Mouse (Mus musculus) lung, postnatal 0 days (tissue): ENCODE results near the gene Hoxa9. TPM values are rescaled to one million over a fixed set of nuclear protein-coding genes. Genes with fewer than 3 reads are reported as not detected.

Experiments used
- ATAC-seq: fragments of 200-750 bp; cut with Nextera tagmentation; 2 replicates; pipeline ENCODE4 v1.8.0; 2017; ENCODE audit warnings: moderate library complexity
- DNase-seq: peaks from one replicate; pipeline ENCODE4 v3.0.0-alpha.2; 2016; ENCODE audit warnings: low spot score
- H3K27ac ChIP-seq: fragments of 300-500 bp; sonication (generic); 2 replicates; pipeline ENCODE4 v1.5.1; 2014; ENCODE audit warnings: antibody characterized with exemption, mild to moderate bottlenecking, low read length, mixed read lengths
- H3K27me3 ChIP-seq: fragments of 300-500 bp; sonication (generic); replicated peaks from 2 replicates; pipeline ENCODE4 v1.6.1; 2014; ENCODE audit warnings: low read length, mixed read lengths; ENCODE audit not compliant: insufficient read depth
- H3K36me3 ChIP-seq: fragments of 300-500 bp; sonication (generic); 2 replicates; pipeline ENCODE4 v1.6.1; 2014; ENCODE audit warnings: low read length, mixed read lengths; ENCODE audit not compliant: insufficient read depth
- H3K4me1 ChIP-seq: fragments of 300-500 bp; sonication (generic); 2 replicates; pipeline ENCODE4 v1.6.1; 2014; ENCODE audit warnings: antibody characterized with exemption, low read depth, low read length, mixed read lengths; ENCODE audit not compliant: insufficient read depth
- H3K4me2 ChIP-seq: fragments of 300-500 bp; sonication (generic); replicated peaks from 2 replicates; pipeline ENCODE4 v1.6.1; 2014; ENCODE audit warnings: low read depth, mild to moderate bottlenecking, low read length, moderate library complexity, mixed read lengths
- H3K4me3 ChIP-seq: fragments of 300-500 bp; sonication (generic); 2 replicates; pipeline ENCODE4 v1.5.1; 2014; ENCODE audit warnings: low read depth, low read length
- H3K9ac ChIP-seq: fragments of 300-500 bp; sonication (generic); replicated peaks from 2 replicates; pipeline ENCODE4 v1.6.1; 2014; ENCODE audit warnings: low read depth, mild to moderate bottlenecking
- H3K9me3 ChIP-seq: fragments of 300-500 bp; sonication (generic); 2 replicates; pipeline ENCODE4 v1.6.1; 2016; ENCODE audit warnings: low read length, mixed read lengths
- CTCF ChIP-seq: IDR thresholded peaks from 2 replicates; pipeline ENCODE4 v1.5.1; 2016; ENCODE audit warnings: antibody characterized with exemption, mild to moderate bottlenecking
- EP300 ChIP-seq: IDR thresholded peaks from 2 replicates; pipeline ENCODE4 v1.6.1; 2016; ENCODE audit warnings: antibody characterized with exemption, mild to moderate bottlenecking, control low read depth
- WGBS: fragments of 180-500 bp; shearing (Covaris S2); extraction: QIAGEN DNeasy Blood & Tissue Kit; methylation state at CpG from one replicate; pipeline ENCODE4 v1.1.7; 2014; 5-methylcytosine and 5-hydroxymethylcytosine counted together
- microRNA counts: library from miRNA; unstranded; fragments of <30 nt; microRNA quantifications from one replicate; lab custom pipeline; 2015
- microRNA-seq: library from miRNA; unstranded; fragments of <30 nt; microRNA quantifications from one replicate; pipeline ENCODE4, GENCODE M21; 2016
- polyA plus RNA-seq: library from polyadenylated mRNA; unstranded; fragments of >200 nt; fragmentation: Nextera tagmentation; extraction: Ambion mirVana; gene quantifications from 2 replicates; pipeline ENCODE4 v1.2.1, GENCODE M21; 2015

Gene Hoxa9
- polyA plus RNA-seq, 1 experiment from 2014 or later: 0.06 TPM

DNA sequence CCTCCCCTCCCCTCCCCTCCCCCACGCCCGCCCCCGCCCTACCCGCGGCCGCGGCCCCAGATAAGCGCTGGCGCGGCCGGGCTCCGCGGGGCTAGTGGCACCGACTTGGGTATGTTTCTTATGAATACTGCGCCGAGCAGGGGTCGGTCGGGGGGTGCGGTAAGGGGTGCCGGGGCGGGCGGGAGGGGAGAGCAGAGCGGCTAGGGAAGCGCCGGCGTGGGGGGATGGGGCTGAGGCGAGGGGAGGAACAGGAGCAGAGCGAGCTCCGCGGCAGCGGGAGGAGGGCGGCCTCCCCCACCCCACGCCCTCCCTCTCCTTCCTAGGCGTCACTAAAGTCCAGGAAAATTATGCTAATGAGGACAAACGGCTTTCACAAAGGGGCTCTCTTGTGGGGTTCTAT lies 55.0 kb downstream of the Hoxa9 start:
- peak overlapping the region; percentile 65 for H3K9ac ChIP-seq
- no peaks in the 10 kb centered on the region for H3K9me3 ChIP-seq
- no peaks in the 10 kb centered on the region for H3K4me1 ChIP-seq
- peak overlapping the region; percentile 89 for H3K27ac ChIP-seq
- ATAC-seq (peak; percentile 64), DNase-seq (peak; percentile 86)
- 2% methylated on average over 20 of the region's 35 CpGs for WGBS
- H3K4me3 ChIP-seq: peak overlapping the region; percentile 56
- peaks cover 3% of the 10 kb centered on the region; the same call in 1 of the 2 replicates for H3K27me3 ChIP-seq
- H3K4me2 ChIP-seq: peak overlapping the region; percentile 62
- TF ChIP-seq CTCF: no peak
- no peaks in the 10 kb centered on the region for H3K36me3 ChIP-seq

DNA sequence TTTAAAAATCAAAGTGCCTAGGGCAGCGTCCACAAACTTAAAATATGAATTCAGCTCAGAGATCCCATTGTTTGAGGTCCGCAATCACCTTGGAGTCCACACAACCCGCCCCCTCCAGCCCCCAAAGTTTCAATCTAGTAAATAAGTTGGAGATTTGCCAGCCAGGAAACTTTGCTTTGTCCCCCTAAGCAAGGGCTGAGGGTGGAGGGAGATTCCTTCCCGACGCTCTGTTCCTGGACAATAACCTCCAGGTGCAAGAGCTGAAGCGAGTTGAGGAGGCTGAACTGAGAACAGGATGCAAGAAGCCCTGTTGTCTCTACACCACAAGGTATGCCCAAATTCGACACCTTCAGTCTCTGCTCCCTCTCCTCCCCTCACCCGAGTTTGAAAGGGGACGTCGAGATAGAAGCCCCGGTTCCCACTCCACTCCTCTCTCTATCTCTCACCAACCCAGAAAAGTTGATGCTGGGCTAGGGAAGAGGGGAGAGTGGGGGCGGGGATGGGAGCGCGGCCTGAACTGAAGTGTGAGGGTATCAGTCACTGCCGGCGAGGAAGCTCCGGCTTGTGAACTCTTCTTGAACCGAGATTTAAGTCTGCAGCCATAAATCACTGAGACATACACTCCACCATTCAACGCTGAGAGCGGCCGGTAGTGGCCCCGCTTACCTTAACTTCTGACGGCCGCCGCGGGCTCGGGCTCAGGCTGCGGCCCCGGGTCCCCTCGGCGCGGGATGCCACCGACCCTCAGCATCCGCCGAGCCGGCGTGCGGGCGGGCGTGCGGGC lies 55.7 kb downstream of the Hoxa9 start:
- Histone ChIP-seq H3K36me3 (no peaks in the 10 kb centered on the region), H3K4me1 (peaks cover 1% of the 10 kb centered on the region; the same call in 1 of the 2 replicates), H3K27ac (peak overlapping the region; percentile 89), H3K27me3 (peaks cover 4% of the 10 kb centered on the region; the same call in 1 of the 2 replicates), H3K4me3 (peak overlapping the region; percentile 56), H3K9ac (peak overlapping the region; percentile 65), H3K4me2 (peak overlapping the region; percentile 62), H3K9me3 (no peaks in the 10 kb centered on the region)
- no peak for TF ChIP-seq EP300
- TF ChIP-seq CTCF: no peak
- WGBS: 1% methylated on average over 35 of the region's 41 CpGs
- peak; percentile 82 for DNase-seq
- peak; percentile 28 for ATAC-seq

DNA sequence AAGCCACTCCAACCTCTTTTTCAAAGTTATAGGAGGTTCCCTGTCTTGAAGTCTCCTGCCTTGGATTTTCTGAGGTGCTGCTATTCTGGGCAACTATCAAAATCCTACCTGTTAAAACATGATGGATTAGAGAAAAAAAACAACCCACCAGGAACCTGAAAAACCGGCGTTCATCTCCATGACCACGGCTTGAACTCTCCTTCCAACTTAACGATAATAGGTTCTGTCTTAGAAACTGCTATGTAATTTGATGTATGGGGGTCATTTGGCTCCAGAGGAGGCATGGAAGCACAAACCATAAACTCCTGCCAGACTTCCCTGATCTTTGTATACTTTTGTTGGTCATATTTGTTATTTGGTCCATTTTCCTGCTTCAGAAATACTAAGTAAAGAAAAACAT lies 57.2 kb downstream of the Hoxa9 start:
- 5% methylated on average over 4 of the region's 4 CpGs for WGBS
- H3K9me3 ChIP-seq: no peaks in the 10 kb centered on the region
- peaks cover 5% of the 10 kb centered on the region; the same call in 1 of the 2 replicates for H3K27me3 ChIP-seq
- H3K4me2 ChIP-seq: peak overlapping the region; percentile 57
- H3K36me3 ChIP-seq: no peaks in the 10 kb centered on the region
- H3K27ac ChIP-seq: peak overlapping the region; percentile 80; the same call in 1 of the 2 replicates
- peaks cover 7% of the 10 kb centered on the region; the same call in 1 of the 2 replicates for H3K4me1 ChIP-seq
- TF ChIP-seq CTCF (no peak), EP300 (no peak)
- ATAC-seq: no peak
- H3K9ac ChIP-seq: no peak overlapping the region
- peak overlapping the region; percentile 31; the same call in 1 of the 2 replicates for H3K4me3 ChIP-seq
- peak; percentile 19 for DNase-seq

MicroRNA genes within 50 kb of the gene (microRNA counts, 519-probe panel; counts per million panel counts)
- not detected for microRNA mmu-miR-196b (lab: Ali Mortazavi, UCI)

Small RNAs within 50 kb of the gene (microRNA-seq; reads per million reads assigned to microRNA genes)
- 9.5 reads per million, percentile 22 among the genes with 10 or more reads in this experiment for gene Mir196b

Other genes starting within 250 kb of the Hoxa9 start
- 78.5 and 82.9 TPM in 2 replicates for gene Skap2, start 218.5 kb downstream of the Hoxa9 start, polyA plus RNA-seq
- 0.65 and 1.0 TPM in 2 replicates for gene Hoxa1, start 72.8 kb downstream of the Hoxa9 start, polyA plus RNA-seq
- gene Hoxa2, start 66.3 kb downstream of the Hoxa9 start, polyA plus RNA-seq: 7.2 and 8.2 TPM in 2 replicates
- gene 5730596B20Rik, start 53.6 kb downstream of the Hoxa9 start, polyA plus RNA-seq: 1.5 and 1.6 TPM in 2 replicates
- 3.7 and 3.9 TPM in 2 replicates for gene Hoxa4, start 39.3 kb downstream of the Hoxa9 start, polyA plus RNA-seq
- gene Hoxa5, start 26.5 kb downstream of the Hoxa9 start, polyA plus RNA-seq: 39.7 and 40.3 TPM in 2 replicates
- 0.95 and 1.1 TPM in 2 replicates for gene Hoxa6, start 22.4 kb downstream of the Hoxa9 start, polyA plus RNA-seq
- 4.3 and 4.8 TPM in 2 replicates for gene Hoxa3, start 17.8 kb downstream of the Hoxa9 start, polyA plus RNA-seq
- not detected in 2 replicates for gene Gm28308, start 17.8 kb downstream of the Hoxa9 start, polyA plus RNA-seq
- gene Hoxa7, start 9.2 kb downstream of the Hoxa9 start, polyA plus RNA-seq: 7.5 and 8.7 TPM in 2 replicates
- not detected in 2 replicates for gene Hoxa10, start 9.8 kb upstream of the Hoxa9 start, polyA plus RNA-seq
- gene Hoxa11, start 14.7 kb upstream of the Hoxa9 start, polyA plus RNA-seq: not detected in 2 replicates
- 0.12 TPM in 1 of 2 replicates, not detected in the other for gene Hoxa13, start 29.8 kb upstream of the Hoxa9 start, polyA plus RNA-seq
- gene Evx1, start 82.4 kb upstream of the Hoxa9 start, polyA plus RNA-seq: not detected in 2 replicates